Mouse (Mus musculus): Measurements from ENCODE around the gene Rpl36al. TPM values are rescaled to one million over a fixed set of nuclear protein-coding genes. Genes with fewer than 3 reads are reported as not detected.
A peak's percentile ranks its signal among the peaks of the same experiment; 100 is the strongest.

The Rpl36al gene
- polyA plus RNA-seq, 1 experiment from 2014 or later = 448 TPM

- Histone ChIP-seq H3K36me3 (no peaks in the 10 kb centered on the region), H3K27ac (no peak overlapping the region), H3K27me3 (no peaks in the 10 kb centered on the region), H3K4me2 (replicated peaks) (no peak overlapping the region), H3K4me1 (no peaks in the 10 kb centered on the region), H3K9ac (no peak overlapping the region), H3K9me3 (replicated peaks) (no peaks in the 10 kb centered on the region), H3K4me3 (no peak overlapping the region)
- no peak for ATAC-seq (ENCODE audit: low FRiP score)
- WGBS = 75% methylated on average over 6 of the region's 6 CpGs
Measured at GRCm38 (mm10) chr12:69143460-69143859, 40.4 kb downstream of the Rpl36al start.

GRCm38 (mm10) chr12:69139841-69140240 lies 44.0 kb downstream of the Rpl36al start:
- Histone ChIP-seq H3K4me2 (replicated peaks) (no peak overlapping the region), H3K27ac (no peak overlapping the region), H3K27me3 (no peaks in the 10 kb centered on the region), H3K4me3 (no peak overlapping the region), H3K36me3 (no peaks in the 10 kb centered on the region), H3K9ac (no peak overlapping the region), H3K9me3 (replicated peaks) (no peaks in the 10 kb centered on the region), H3K4me1 (no peaks in the 10 kb centered on the region)
- WGBS = 86% methylated on average over 7 of the region's 7 CpGs
- ATAC-seq (ENCODE audit: low FRiP score) = peak; percentile 29; the same call in 1 of the 2 replicates

GRCm38 (mm10) chr12:69139201-69139600 lies 44.7 kb downstream of the Rpl36al start:
- Histone ChIP-seq H3K36me3 (no peaks in the 10 kb centered on the region), H3K4me3 (no peak overlapping the region), H3K27ac (no peak overlapping the region), H3K4me2 (replicated peaks) (no peak overlapping the region), H3K27me3 (no peaks in the 10 kb centered on the region), H3K9me3 (replicated peaks) (no peaks in the 10 kb centered on the region), H3K4me1 (no peaks in the 10 kb centered on the region), H3K9ac (no peak overlapping the region)
- WGBS = 82% methylated on average over 3 of the region's 3 CpGs
- ATAC-seq (ENCODE audit: low FRiP score) = no peak

Small RNA genes lying within 50 kb of the gene (microRNA-seq; reads per million reads assigned to microRNA genes)
- not detected for gene Gm47287
- 0.81 reads per million for gene Gm47295

Other genes with a start within 250 kb of the Rpl36al start
- 1,103 and 1,375 TPM in 2 replicates for gene Rps29, start 24.9 kb downstream of the Rpl36al start, polyA plus RNA-seq (2016; fragmentation: Nextera tagmentation; extraction: Ambion mirVana)
- 15.0 and 15.5 TPM in 2 replicates for gene Lrr1, start 15.3 kb downstream of the Rpl36al start, polyA plus RNA-seq (2016; fragmentation: Nextera tagmentation; extraction: Ambion mirVana)
- gene Mgat2, start 74 bp upstream of the Rpl36al start, polyA plus RNA-seq (2016; fragmentation: Nextera tagmentation; extraction: Ambion mirVana) = 53.2 and 60.2 TPM in 2 replicates
- gene Gm49383, start 13.0 kb upstream of the Rpl36al start, polyA plus RNA-seq (2016; fragmentation: Nextera tagmentation; extraction: Ambion mirVana) = 21.4 and 24.7 TPM in 2 replicates
- gene Dnaaf2, start 14.3 kb upstream of the Rpl36al start, polyA plus RNA-seq (2016; fragmentation: Nextera tagmentation; extraction: Ambion mirVana) = 12.7 and 13.1 TPM in 2 replicates
- gene Gm49384, start 20.2 kb upstream of the Rpl36al start, polyA plus RNA-seq (2016; fragmentation: Nextera tagmentation; extraction: Ambion mirVana) = 20.0 and 21.0 TPM in 2 replicates
- 15.3 and 15.7 TPM in 2 replicates for gene Pole2, start 44.1 kb upstream of the Rpl36al start, polyA plus RNA-seq (2016; fragmentation: Nextera tagmentation; extraction: Ambion mirVana)
- gene Klhdc1, start 57.1 kb upstream of the Rpl36al start, polyA plus RNA-seq (2016; fragmentation: Nextera tagmentation; extraction: Ambion mirVana) = 5.8 and 6.6 TPM in 2 replicates
- gene Klhdc2, start 112.6 kb upstream of the Rpl36al start, polyA plus RNA-seq (2016; fragmentation: Nextera tagmentation; extraction: Ambion mirVana) = 257 and 262 TPM in 2 replicates
- 82.0 and 90.7 TPM in 2 replicates for gene Nemf, start 173.1 kb upstream of the Rpl36al start, polyA plus RNA-seq (2016; fragmentation: Nextera tagmentation; extraction: Ambion mirVana)
- 56.1 and 61.9 TPM in 2 replicates for gene Arf6, start 188.1 kb upstream of the Rpl36al start, polyA plus RNA-seq (2016; fragmentation: Nextera tagmentation; extraction: Ambion mirVana)
- 1.1 and 1.8 TPM in 2 replicates for gene Gm9887, start 188.4 kb upstream of the Rpl36al start, polyA plus RNA-seq (2016; fragmentation: Nextera tagmentation; extraction: Ambion mirVana)